12 mouse cellular contexts compared by ENCODE assay signal in genomic region chr4:119111410-119111809, GRCm38 (mm10). TPM values are rescaled to one million over a fixed set of nuclear protein-coding genes. Genes with fewer than 3 reads are reported as not detected.
A peak's percentile ranks its signal among the peaks of the same experiment; 100 is the strongest.
DNase-seq lines count a peak whose midpoint lies in the region; ATAC-seq and TF ChIP-seq lines count a peak whose summit lies in the region.
"Had no signal": no experiment of that assay in that cellular context is flagged by ENCODE, and none has a peak within 500 bp of the region (broad histone marks: within the 10 kb centered on the region; RNA-seq: fewer than 3 reads in every experiment).

No protein-coding gene starts in this region.

- peak overlapping the region; percentile 98 for H3K9ac ChIP-seq in heart, embryonic 13.5 days
- H3K9ac ChIP-seq in heart, adult 2 months (ENCODE audit: low read depth, low read length) = no peak overlapping the region
- no peak overlapping the region for H3K9ac ChIP-seq in lung, embryonic 16.5 days (ENCODE audit: low read length)
- H3K9ac ChIP-seq in hindbrain, embryonic 11.5 days (ENCODE audit: low read depth, low read length) = peak overlapping the region; percentile 12; the same call in 1 of the 2 replicates
- H3K9ac ChIP-seq in neural tube, embryonic 12.5 days = no peak overlapping the region

- intact Hi-C loops in heart, adult 2 months (cut with DNase I) = loop anchor here (5.0 kb wide), 1 partner anchor 61 kb away; the partner anchor contains the start of gene Zfp691

- H3K27ac ChIP-seq in heart, embryonic 13.5 days (replicated peaks) = peak overlapping the region; percentile 99
- H3K27ac ChIP-seq in heart, adult 2 months = no peak overlapping the region
- H3K27ac ChIP-seq in lung, embryonic 16.5 days (ENCODE audit: low read length) = no peak overlapping the region
- no peak overlapping the region for H3K27ac ChIP-seq in hindbrain, embryonic 11.5 days (ENCODE audit: low read depth, low read length)
- no peak overlapping the region for H3K27ac ChIP-seq in neural tube, embryonic 12.5 days

- H3K4me2 ChIP-seq in heart, embryonic 13.5 days = peak overlapping the region; percentile 83
- H3K4me2 ChIP-seq in lung, embryonic 16.5 days (ENCODE audit: low read depth, low read length) = peak overlapping the region; percentile 85; the same call in 1 of the 2 replicates
- H3K4me2 ChIP-seq in hindbrain, embryonic 11.5 days (replicated peaks; ENCODE audit: low read depth, low read length) = peak overlapping the region; percentile 57
- H3K4me2 ChIP-seq in neural tube, embryonic 12.5 days (replicated peaks) = peak overlapping the region; percentile 65

- H3K4me1 ChIP-seq in heart, embryonic 13.5 days = peaks cover 90% of the 10 kb centered on the region
- H3K4me1 ChIP-seq in heart, adult 2 months (ENCODE audit: control insufficient read depth, insufficient read depth, low read length) = no peaks in the 10 kb centered on the region
- H3K4me1 ChIP-seq in lung, embryonic 16.5 days (replicated peaks; ENCODE audit: control insufficient read depth, insufficient read depth, low read length) = peaks cover 42% of the 10 kb centered on the region
- peaks cover 14% of the 10 kb centered on the region for H3K4me1 ChIP-seq in hindbrain, embryonic 11.5 days (replicated peaks; ENCODE audit: control insufficient read depth, insufficient read depth, low read length)
- H3K4me1 ChIP-seq in neural tube, embryonic 12.5 days = peaks cover 39% of the 10 kb centered on the region

- 44% methylated on average over 5 of the region's 5 CpGs for WGBS in heart, embryonic 13.5 days
- 93% methylated on average over 5 of the region's 5 CpGs for WGBS in heart, adult 2 months
- WGBS in lung, embryonic 16.5 days = 41% methylated on average over 5 of the region's 5 CpGs
- WGBS in hindbrain, embryonic 11.5 days = 57% methylated on average over 5 of the region's 5 CpGs
- 34% methylated on average over 5 of the region's 5 CpGs for WGBS in neural tube, embryonic 12.5 days

- no peaks in the 10 kb centered on the region for H3K9me3 ChIP-seq in heart, embryonic 13.5 days
- no peaks in the 10 kb centered on the region for H3K9me3 ChIP-seq in lung, embryonic 16.5 days (ENCODE audit: control insufficient read depth, low read length)
- H3K9me3 ChIP-seq in hindbrain, embryonic 11.5 days (ENCODE audit: control insufficient read depth, low read length) = no peaks in the 10 kb centered on the region
- H3K9me3 ChIP-seq in neural tube, embryonic 12.5 days = no peaks in the 10 kb centered on the region

- no peak for TF ChIP-seq CTCF in heart, adult 2 months (IDR thresholded peaks at IDR 0.05)

- H3K27me3 ChIP-seq in heart, embryonic 13.5 days (replicated peaks) = no peaks in the 10 kb centered on the region
- no peaks in the 10 kb centered on the region for H3K27me3 ChIP-seq in heart, adult 2 months (ENCODE audit: control insufficient read depth, insufficient read depth, low read length)
- H3K27me3 ChIP-seq in lung, embryonic 16.5 days (ENCODE audit: control insufficient read depth, insufficient read depth, low read depth, low read length) = no peaks in the 10 kb centered on the region
- no peaks in the 10 kb centered on the region for H3K27me3 ChIP-seq in hindbrain, embryonic 11.5 days (ENCODE audit: control insufficient read depth, insufficient read depth, low read length)
- H3K27me3 ChIP-seq in neural tube, embryonic 12.5 days (replicated peaks) = no peaks in the 10 kb centered on the region

- 0 out of 2 replicates have a peak, but pooled peaks cover 1% of the 10 kb centered on the region for H3K79me2 ChIP-seq in heart, adult 2 months (replicated peaks; ENCODE audit: control insufficient read depth, insufficient read depth, low read length)

- TF ChIP-seq EP300 in heart, adult 2 months (IDR thresholded peaks at IDR 0.05; ENCODE audit: insufficient read depth, low read depth, low read length) = no peak

- DNase-seq in heart, adult 2 months = no peak
- DNase-seq in lung, postnatal 25 days (ENCODE audit: low spot score) = no peak
- DNase-seq in hindbrain, embryonic 11.5 days (ENCODE audit: low spot score) = no peak
- no peak for DNase-seq in MN1 (ENCODE audit: low spot score)
- DNase-seq in layer of hippocampus, adult 9-10 months (ENCODE audit: low spot score) = no peak
- DNase-seq: adrenal gland, postnatal 14 days; cerebellum, postnatal 36 days; heart, postnatal 10 days; left cerebral cortex, postnatal 4 days had no signal

- peak overlapping the region; percentile 92 for H3K4me3 ChIP-seq in heart, embryonic 13.5 days
- H3K4me3 ChIP-seq in heart, adult 2 months = no peak overlapping the region
- H3K4me3 ChIP-seq in lung, embryonic 16.5 days (ENCODE audit: low read length) = no peak overlapping the region; the same call in 1 of the 2 replicates
- H3K4me3 ChIP-seq in hindbrain, embryonic 11.5 days (ENCODE audit: low read depth, low read length) = peak overlapping the region; percentile 69; the same call in 1 of the 2 replicates
- no peak overlapping the region; the same call in 1 of the 2 replicates for H3K4me3 ChIP-seq in neural tube, embryonic 12.5 days

- H3K36me3 ChIP-seq in heart, embryonic 13.5 days = peaks cover 34% of the 10 kb centered on the region
- H3K36me3 ChIP-seq in heart, adult 2 months (ENCODE audit: control insufficient read depth, insufficient read depth, low read length) = no peaks in the 10 kb centered on the region
- H3K36me3 ChIP-seq in lung, embryonic 16.5 days (ENCODE audit: control insufficient read depth, insufficient read depth, low read length) = no peaks in the 10 kb centered on the region
- no peaks in the 10 kb centered on the region for H3K36me3 ChIP-seq in hindbrain, embryonic 11.5 days (ENCODE audit: control insufficient read depth, insufficient read depth, low read length)
- H3K36me3 ChIP-seq in neural tube, embryonic 12.5 days = peaks cover 2% of the 10 kb centered on the region; the same call in 1 of the 2 replicates

- no peak for ATAC-seq in heart, embryonic 13.5 days (ENCODE audit: extremely low read depth, insufficient number of reproducible peaks, low FRiP score, low TSS enrichment)
- no peak for ATAC-seq in lung, embryonic 16.5 days (ENCODE audit: low read depth)
- no peak for ATAC-seq in hindbrain, embryonic 11.5 days (ENCODE audit: low FRiP score)
- ATAC-seq in neural tube, embryonic 12.5 days (ENCODE audit: low FRiP score, low read depth) = no peak

- no peak for TF ChIP-seq POLR2A in heart, adult 2 months (IDR thresholded peaks at IDR 0.05; ENCODE audit: insufficient read depth, low read depth, low read length)

RNA-seq across cellular contexts. Expression of gene Slc2a1, which starts 2.9 kb away (rescaled TPM):
- 180 and 217 TPM in 2 replicates for polyA plus RNA-seq in heart, embryonic 13.5 days (2015; fragmentation: Nextera tagmentation; extraction: Ambion mirVana)
- total RNA-seq in heart, adult 2 months (2021) = 10 to 100 TPM in 1 of 2 experiments, 1 to 10 TPM in 1; 8.9 to 18.9 TPM
- polyA plus RNA-seq in heart, adult 2 months (2012; rRNA removed) = 16.6 and 18.1 TPM in 2 replicates
- 89.7 and 95.7 TPM in 2 replicates for polyA plus RNA-seq in lung, embryonic 16.5 days (2015; fragmentation: Nextera tagmentation; extraction: Ambion mirVana)
- polyA plus RNA-seq in hindbrain, embryonic 11.5 days (2014; fragmentation: Nextera tagmentation; extraction: Ambion mirVana) = 134 and 137 TPM in 2 replicates
- polyA plus RNA-seq in neural tube, embryonic 12.5 days (2016; fragmentation: Nextera tagmentation; extraction: Ambion mirVana) = 122 and 128 TPM in 2 replicates

Comparison
In these comparisons a context has a peak if more than half of its experiments do, and no peak if none do; other contexts are left out.
1. H3K4me3 ChIP-seq: peak in heart, embryonic 13.5 days (single experiment) and hindbrain, embryonic 11.5 days (single experiment); none in heart, adult 2 months (single experiment), lung, embryonic 16.5 days (single experiment) and neural tube, embryonic 12.5 days (single experiment).
2. H3K9ac ChIP-seq: peak in heart, embryonic 13.5 days (single experiment) and hindbrain, embryonic 11.5 days (single experiment); none in heart, adult 2 months (single experiment), lung, embryonic 16.5 days (single experiment) and neural tube, embryonic 12.5 days (single experiment).
3. Peak in every context shown above with its lines, with median percentiles within 50 percentile points of each other: H3K4me2 ChIP-seq.